Mouse (Mus musculus) heart, embryonic 11.5 days (tissue): ENCODE measurements around the gene Exosc1. TPM values are rescaled to one million over a fixed set of nuclear protein-coding genes. Genes with fewer than 3 reads are reported as not detected.

Experiments used
- ATAC-seq: fragments of 200-750 bp; cut with Nextera tagmentation; replicated peaks from 2 replicates; pipeline ENCODE4 v1.8.0; 2017; ENCODE audit warnings: moderate library complexity; ENCODE audit not compliant: insufficient number of reproducible peaks, low FRiP score, low TSS enrichment
- H3K27ac ChIP-seq: fragments of 300-500 bp; sonication (generic); 2 replicates; pipeline ENCODE4 v1.5.1; 2014; ENCODE audit warnings: mild to moderate bottlenecking, low read depth, low read length
- H3K27me3 ChIP-seq: fragments of 300-500 bp; sonication (generic); 2 replicates; pipeline ENCODE4 v1.6.1; 2014; ENCODE audit warnings: mild to moderate bottlenecking, low read length, mixed read lengths; ENCODE audit not compliant: control insufficient read depth, insufficient read depth
- H3K36me3 ChIP-seq: fragments of 300-500 bp; sonication (generic); 2 replicates; pipeline ENCODE4 v1.6.1; 2014; ENCODE audit warnings: mild to moderate bottlenecking, low read length, moderate library complexity, mixed read lengths; ENCODE audit not compliant: control insufficient read depth, insufficient read depth
- H3K4me1 ChIP-seq: fragments of 300-500 bp; sonication (generic); 2 replicates; pipeline ENCODE4 v1.6.1; 2014; ENCODE audit warnings: low read length; ENCODE audit not compliant: control insufficient read depth, insufficient read depth
- H3K4me2 ChIP-seq: fragments of 300-500 bp; sonication (generic); 2 replicates; pipeline ENCODE4 v1.6.1; 2014; ENCODE audit warnings: mild to moderate bottlenecking, moderate library complexity
- H3K4me3 ChIP-seq: fragments of 300-500 bp; sonication (generic); 2 replicates; pipeline ENCODE4 v1.5.1; 2014; ENCODE audit warnings: low read depth, low read length
- H3K9ac ChIP-seq: fragments of 300-500 bp; sonication (generic); 2 replicates; pipeline ENCODE4 v1.6.1; 2014; ENCODE audit warnings: mild to moderate bottlenecking, low read depth, low read length, moderate library complexity
- H3K9me3 ChIP-seq: fragments of 300-500 bp; sonication (generic); replicated peaks from 2 replicates; pipeline ENCODE4 v1.6.1; 2016; ENCODE audit warnings: low read length; ENCODE audit not compliant: control insufficient read depth
- WGBS: fragments of 180-500 bp; shearing (Covaris S2); extraction: QIAGEN DNeasy Blood & Tissue Kit; methylation state at CpG from one replicate; pipeline ENCODE4 v1.1.7; 2014; ENCODE audit not compliant: insufficient replicate concordance; 5-methylcytosine and 5-hydroxymethylcytosine counted together
- polyA plus RNA-seq: library from polyadenylated mRNA; unstranded; fragments of >200 nt; fragmentation: Nextera tagmentation; extraction: Ambion mirVana; gene quantifications from 2 replicates; pipeline ENCODE4 v1.2.1, GENCODE M21; 2014

Exosc1 gene
- polyA plus RNA-seq, 1 experiment from 2014 or later: 54.8 TPM

DNA sequence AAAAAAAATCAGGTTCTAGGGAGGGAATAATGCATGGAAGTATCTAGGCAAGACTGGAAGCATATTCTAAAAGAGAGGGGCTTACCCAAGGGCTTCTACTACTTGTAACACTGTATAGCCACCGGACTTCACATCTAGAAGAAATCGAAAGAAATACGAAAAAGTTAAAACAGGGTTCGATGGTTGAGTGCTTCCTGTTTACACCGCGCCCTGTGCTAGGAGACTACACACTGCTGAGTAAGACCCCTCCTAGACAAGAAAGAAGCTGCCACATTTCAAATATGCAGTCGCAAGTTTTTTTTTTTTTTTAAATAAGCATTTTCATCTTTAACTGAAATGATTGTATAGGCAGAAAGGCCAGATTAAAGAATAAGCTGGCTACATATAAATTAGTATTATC is 36.4 kb upstream of the Exosc1 start:
- no peaks in the 10 kb centered on the region for H3K4me1 ChIP-seq
- H3K4me2 ChIP-seq: no peak overlapping the region
- H3K9me3 ChIP-seq: no peaks in the 10 kb centered on the region
- ATAC-seq: no peak
- no peaks in the 10 kb centered on the region for H3K27me3 ChIP-seq
- WGBS: 94% methylated on average over 7 of the region's 7 CpGs
- H3K27ac ChIP-seq: no peak overlapping the region
- H3K4me3 ChIP-seq: no peak overlapping the region
- no peak overlapping the region for H3K9ac ChIP-seq
- peaks cover 28% of the 10 kb centered on the region for H3K36me3 ChIP-seq

DNA sequence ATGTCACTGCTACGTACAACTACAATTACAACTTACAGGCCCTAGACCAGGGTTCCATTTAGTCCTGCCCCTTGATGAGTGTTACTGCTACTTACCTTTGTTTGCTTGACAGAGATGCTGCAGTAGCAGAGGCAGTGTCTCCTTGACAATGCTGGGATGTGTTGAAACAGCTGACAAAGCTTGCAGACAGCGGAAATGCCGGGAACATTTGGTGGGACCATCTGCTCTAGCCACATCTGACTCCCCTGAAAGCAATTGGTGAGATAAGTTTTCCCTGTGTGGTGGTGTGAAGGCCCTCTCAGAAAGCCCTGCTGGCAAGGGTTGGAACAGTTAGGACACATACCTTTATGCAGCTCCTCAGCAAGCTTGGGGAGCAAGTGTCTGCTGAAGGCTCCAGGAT is 20.4 kb upstream of the Exosc1 start:
- no peak overlapping the region for H3K9ac ChIP-seq
- H3K9me3 ChIP-seq: no peaks in the 10 kb centered on the region
- peaks cover 48% of the 10 kb centered on the region for H3K36me3 ChIP-seq
- no peaks in the 10 kb centered on the region for H3K4me1 ChIP-seq
- WGBS: 82% methylated on average over 3 of the region's 3 CpGs
- H3K27me3 ChIP-seq: no peaks in the 10 kb centered on the region
- H3K4me3 ChIP-seq: no peak overlapping the region
- no peak overlapping the region for H3K4me2 ChIP-seq
- ATAC-seq: no peak
- H3K27ac ChIP-seq: no peak overlapping the region

DNA sequence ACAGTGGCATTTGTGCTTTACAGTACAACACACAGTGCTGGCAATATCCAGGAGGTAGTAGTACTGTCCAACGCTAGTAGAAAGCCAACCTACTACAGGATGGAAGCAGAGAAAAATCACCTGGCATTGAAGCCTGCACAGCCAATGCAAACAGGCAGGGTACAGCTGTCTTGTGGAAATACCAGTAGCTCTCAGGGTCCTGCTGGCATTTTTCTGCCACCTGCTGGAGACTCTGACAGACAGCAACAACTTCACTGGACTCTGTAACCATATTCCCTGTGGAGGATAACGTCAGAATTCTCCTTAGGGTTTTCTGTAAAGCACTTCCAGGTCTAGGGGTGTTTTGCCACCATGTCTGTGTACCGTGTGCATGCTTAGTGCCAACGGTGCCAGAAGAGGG is 19.1 kb upstream of the Exosc1 start:
- Histone ChIP-seq H3K4me2 (no peak overlapping the region), H3K27me3 (no peaks in the 10 kb centered on the region), H3K9me3 (no peaks in the 10 kb centered on the region), H3K27ac (no peak overlapping the region), H3K4me1 (no peaks in the 10 kb centered on the region), H3K9ac (no peak overlapping the region), H3K36me3 (peaks cover 49% of the 10 kb centered on the region), H3K4me3 (no peak overlapping the region)
- ATAC-seq: no peak
- WGBS: 81% methylated on average over 4 of the region's 4 CpGs

DNA sequence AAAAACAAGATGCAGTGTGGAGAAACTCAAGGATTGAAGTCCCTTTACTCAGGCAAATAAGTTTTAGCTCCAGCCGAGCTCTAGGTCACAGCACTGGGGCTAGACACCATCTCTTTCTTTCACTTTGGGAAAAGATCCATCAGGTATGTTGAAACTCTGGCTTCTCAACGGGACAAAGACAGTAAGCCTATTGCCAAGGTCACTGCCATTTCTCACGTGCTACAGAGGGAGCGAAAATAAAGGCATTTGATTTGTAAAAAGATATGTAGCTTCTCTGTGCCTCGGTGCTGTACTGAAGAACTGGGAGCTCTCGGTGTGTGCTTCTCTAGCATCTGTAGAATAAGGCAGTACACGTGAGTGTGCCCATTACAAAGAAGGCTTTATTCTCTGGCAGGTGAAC is 10.6 kb upstream of the Exosc1 start:
- 85% methylated on average over 7 of the region's 7 CpGs for WGBS
- H3K36me3 ChIP-seq: peaks cover 58% of the 10 kb centered on the region
- H3K9ac ChIP-seq: no peak overlapping the region
- H3K4me3 ChIP-seq: no peak overlapping the region
- no peaks in the 10 kb centered on the region for H3K27me3 ChIP-seq
- H3K4me2 ChIP-seq: no peak overlapping the region
- ATAC-seq: no peak
- no peak overlapping the region for H3K27ac ChIP-seq
- H3K9me3 ChIP-seq: no peaks in the 10 kb centered on the region
- no peaks in the 10 kb centered on the region for H3K4me1 ChIP-seq

DNA sequence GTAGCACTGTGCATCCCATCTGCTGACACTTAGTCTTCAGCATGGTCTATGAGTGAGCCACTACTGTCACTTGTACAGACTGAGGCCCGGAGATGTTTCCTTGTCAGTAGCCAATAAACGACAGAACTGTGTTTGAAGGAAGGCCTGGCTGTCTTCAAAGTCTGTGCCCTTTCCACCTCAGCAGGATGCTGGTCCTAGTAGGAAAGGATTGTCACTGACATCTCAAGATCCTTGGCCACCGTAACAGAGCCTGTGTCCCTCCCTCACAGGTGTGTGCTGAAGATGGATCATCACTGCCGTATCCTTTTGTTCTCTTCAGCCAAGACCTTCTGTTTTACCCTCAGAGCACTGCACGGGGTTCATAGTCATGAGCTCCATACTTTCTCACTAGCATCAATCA is 5.3 kb upstream of the Exosc1 start:
- 90% methylated on average over 5 of the region's 5 CpGs for WGBS
- Histone ChIP-seq H3K9ac (no peak overlapping the region), H3K9me3 (no peaks in the 10 kb centered on the region), H3K27me3 (no peaks in the 10 kb centered on the region), H3K4me2 (no peak overlapping the region), H3K4me3 (no peak overlapping the region), H3K27ac (no peak overlapping the region), H3K4me1 (peaks cover 8% of the 10 kb centered on the region), H3K36me3 (peaks cover 23% of the 10 kb centered on the region)
- ATAC-seq: no peak

DNA sequence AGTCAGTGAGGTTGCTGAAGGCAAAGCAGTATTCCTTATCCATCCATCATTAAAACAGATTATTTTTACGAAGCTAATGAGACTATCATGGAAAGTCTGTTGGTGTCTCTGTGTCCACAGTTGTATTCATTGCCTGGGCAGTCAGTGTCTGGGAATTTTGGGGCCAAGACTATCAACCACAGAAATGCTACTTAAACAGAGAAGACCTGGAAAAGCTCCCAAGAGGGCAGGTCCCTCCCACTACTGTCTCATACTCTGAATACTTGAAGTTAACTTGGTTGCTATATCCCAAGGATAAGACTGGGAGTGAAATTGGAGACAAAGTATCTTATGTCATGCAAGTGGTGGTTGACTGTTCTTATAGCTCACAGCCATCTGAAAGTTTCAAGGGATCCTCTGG is 2.7 kb upstream of the Exosc1 start:
- no peak for ATAC-seq
- Histone ChIP-seq H3K36me3 (peaks cover 10% of the 10 kb centered on the region), H3K27ac (no peak overlapping the region)

DNA sequence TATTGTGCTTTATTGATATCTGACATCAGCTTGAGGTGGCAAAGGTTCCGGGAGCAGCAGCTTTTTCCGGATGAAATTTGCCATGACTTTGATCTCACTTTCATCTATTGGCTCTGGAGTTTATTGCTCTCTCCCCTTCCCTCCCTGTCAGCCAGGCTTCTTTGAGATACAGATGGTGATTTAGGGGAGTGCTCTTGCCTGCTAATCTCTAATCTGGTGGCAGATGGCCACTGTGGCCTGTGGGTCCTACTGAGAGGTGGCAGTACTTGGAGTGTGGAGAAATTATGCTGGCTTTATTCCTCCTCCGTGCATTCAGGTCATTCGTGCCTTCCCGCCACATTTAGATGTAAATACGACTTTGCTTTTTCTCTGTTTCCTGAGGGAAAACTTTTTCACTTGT is 901 bp upstream of the Exosc1 start:
- peak overlapping the region; percentile 77 for H3K9ac ChIP-seq
- no peaks in the 10 kb centered on the region for H3K27me3 ChIP-seq
- H3K4me2 ChIP-seq: peak overlapping the region; percentile 94
- peaks cover 16% of the 10 kb centered on the region for H3K4me1 ChIP-seq
- peaks cover 4% of the 10 kb centered on the region; the same call in 1 of the 2 replicates for H3K36me3 ChIP-seq
- no peak for ATAC-seq
- H3K27ac ChIP-seq: no peak overlapping the region
- H3K9me3 ChIP-seq: no peaks in the 10 kb centered on the region
- 46% methylated on average over 6 of the region's 6 CpGs for WGBS
- H3K4me3 ChIP-seq: peak overlapping the region; percentile 93

More for the DNA sequence above, 2.7 kb upstream of the Exosc1 start:
- no peaks in the 10 kb centered on the region for H3K27me3 ChIP-seq
- WGBS: 83% methylated on average over 1 of the region's 1 CpGs
- no peak overlapping the region for H3K4me3 ChIP-seq
- H3K4me2 ChIP-seq: no peak overlapping the region
- H3K9me3 ChIP-seq: no peaks in the 10 kb centered on the region
- peaks cover 16% of the 10 kb centered on the region for H3K4me1 ChIP-seq
- H3K9ac ChIP-seq: no peak overlapping the region

DNA sequence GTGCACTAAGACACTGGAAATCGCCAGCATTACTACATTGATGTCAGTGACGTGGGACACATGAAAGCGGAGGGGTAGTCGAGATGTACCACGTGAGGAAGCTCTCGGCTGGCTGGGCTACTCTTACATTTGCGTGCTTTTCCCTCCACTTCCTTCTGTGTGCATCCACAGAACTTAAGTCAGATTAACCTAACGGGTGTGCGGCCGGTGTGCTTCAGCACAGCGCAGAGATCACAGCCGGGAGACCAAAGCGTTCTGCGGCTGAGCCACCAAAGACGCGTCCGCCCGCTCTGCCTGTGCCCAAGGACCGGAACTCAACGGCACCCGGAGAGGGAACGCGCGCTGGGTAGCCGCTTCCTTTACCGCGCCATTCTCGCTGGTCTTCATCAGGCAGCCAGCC is 537 bp downstream of the Exosc1 start:
- 1% methylated on average over 28 of the region's 28 CpGs for WGBS
- 0 out of 2 replicates have a peak, but pooled peaks have one; percentile 18 for ATAC-seq
- H3K36me3 ChIP-seq: peaks cover 5% of the 10 kb centered on the region

DNA sequence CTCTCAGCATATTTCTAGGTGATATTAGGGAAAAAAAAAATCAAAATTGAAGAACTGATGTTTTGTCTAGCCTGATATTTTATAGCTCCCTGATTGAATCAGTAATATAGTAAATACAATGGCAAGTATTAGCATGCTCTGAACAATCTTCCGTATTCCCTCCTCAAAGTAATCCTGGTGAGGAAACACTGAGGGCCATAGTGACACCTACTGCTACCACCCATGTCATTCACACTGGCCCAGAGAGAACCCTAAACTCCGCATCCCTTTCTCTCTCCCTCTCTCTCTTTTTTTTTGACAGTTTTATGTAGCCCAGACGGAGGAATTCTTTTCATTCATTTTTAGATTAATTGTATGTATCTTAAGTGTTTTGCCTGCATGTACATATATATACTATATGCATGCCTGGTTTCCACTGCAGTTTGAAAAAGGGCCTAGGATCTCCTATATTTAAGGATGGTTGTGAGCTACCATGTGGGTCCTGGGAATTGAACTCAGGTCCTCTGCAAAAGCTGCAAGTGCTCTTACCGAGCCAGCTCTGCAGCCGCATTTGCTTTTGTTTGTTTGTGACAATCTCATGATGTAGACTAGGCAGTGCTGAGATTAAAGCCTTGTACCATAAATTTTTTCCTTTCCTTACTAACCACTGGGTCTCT is 12.7 kb downstream of the Exosc1 start:
- no peak overlapping the region for H3K9ac ChIP-seq
- WGBS: 73% methylated on average over 5 of the region's 5 CpGs
- H3K9me3 ChIP-seq: no peaks in the 10 kb centered on the region
- no peaks in the 10 kb centered on the region for H3K27me3 ChIP-seq
- H3K4me1 ChIP-seq: no peaks in the 10 kb centered on the region
- H3K4me3 ChIP-seq: no peak overlapping the region
- H3K27ac ChIP-seq: no peak overlapping the region
- no peak overlapping the region for H3K4me2 ChIP-seq
- H3K36me3 ChIP-seq: peaks cover 32% of the 10 kb centered on the region
- no peak for ATAC-seq

More for the DNA sequence above, 537 bp downstream of the Exosc1 start:
- H3K4me2 ChIP-seq: peak overlapping the region; percentile 94
- H3K9ac ChIP-seq: peak overlapping the region; percentile 87
- H3K4me1 ChIP-seq: peaks cover 16% of the 10 kb centered on the region
- H3K4me3 ChIP-seq: peak overlapping the region; percentile 93
- no peaks in the 10 kb centered on the region for H3K9me3 ChIP-seq
- H3K27me3 ChIP-seq: no peaks in the 10 kb centered on the region
- H3K27ac ChIP-seq: no peak overlapping the region
